Comparison of ENCODE assay signal across 7 mouse cellular contexts in the genomic region with DNA sequence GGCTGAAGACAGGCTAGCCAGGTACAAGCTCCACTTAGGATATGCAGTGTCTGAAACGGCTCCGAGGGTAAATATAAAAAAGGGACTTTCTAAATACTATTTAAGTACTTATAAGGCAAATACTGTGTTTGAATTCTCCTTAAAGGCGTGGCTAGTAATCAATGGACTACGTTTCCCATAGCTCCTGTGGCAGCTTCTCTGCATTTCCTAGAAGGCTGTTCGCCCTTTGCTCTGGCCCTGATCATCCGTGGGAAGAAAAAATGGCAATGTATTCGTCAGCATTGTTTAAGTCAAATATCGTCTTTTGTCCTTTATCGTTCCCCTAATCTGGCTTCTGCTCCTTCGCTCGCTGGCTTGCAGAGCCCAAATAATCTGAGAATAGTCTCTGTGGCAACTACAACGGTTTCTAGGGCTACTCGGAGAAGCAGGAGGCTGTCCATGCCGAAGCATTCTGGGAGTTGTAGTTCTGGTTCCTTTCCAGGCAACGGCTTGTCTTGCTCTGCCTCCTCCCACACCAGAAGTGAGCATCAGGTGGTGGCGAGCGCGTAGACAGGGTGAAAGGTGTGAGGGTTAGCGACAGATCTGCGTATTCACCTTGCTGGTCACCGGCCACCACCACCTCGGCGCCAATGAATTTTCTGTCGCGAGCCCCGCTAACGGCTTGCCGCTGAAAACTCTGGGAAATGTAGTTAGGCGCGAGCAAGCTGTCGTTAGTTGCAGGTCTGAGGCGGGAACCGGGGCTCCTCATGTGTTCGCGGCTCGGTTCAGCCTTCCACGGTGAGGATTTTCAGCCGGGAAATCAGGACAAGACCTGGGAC. TPM values are rescaled to one million over a fixed set of nuclear protein-coding genes. Genes with fewer than 3 reads are reported as not detected.
DNase-seq lines count a peak whose midpoint lies in the region; ATAC-seq and TF ChIP-seq lines count a peak whose summit lies in the region.

No protein-coding gene starts in this region.

- peak; percentile 95 for ATAC-seq in granulocyte monocyte progenitor cell, adult 5-6 weeks (replicated peaks; ENCODE audit: poor library complexity, severe bottlenecking)
- ATAC-seq in intestine, postnatal 0 days = peak; percentile 61

- H3K4me1 ChIP-seq in intestine, postnatal 0 days (replicated peaks; ENCODE audit: control insufficient read depth, insufficient read depth, low read length) = 0 out of 2 replicates have a peak, but pooled peaks cover 3% of the 10 kb centered on the region
- H3K4me1 ChIP-seq in midbrain, embryonic 10.5 days = peaks cover 8% of the 10 kb centered on the region

- no peaks in the 10 kb centered on the region for H3K27me3 ChIP-seq in intestine, postnatal 0 days (replicated peaks; ENCODE audit: control insufficient read depth, insufficient read depth, low read length)
- no peaks in the 10 kb centered on the region for H3K27me3 ChIP-seq in midbrain, embryonic 10.5 days (ENCODE audit: low read depth, poor library complexity, severe bottlenecking)

- peak overlapping the region; percentile 53 for H3K9ac ChIP-seq in intestine, postnatal 0 days (ENCODE audit: low read depth, low read length)

- no peaks in the 10 kb centered on the region for H3K9me3 ChIP-seq in intestine, postnatal 0 days (ENCODE audit: control insufficient read depth)
- no peaks in the 10 kb centered on the region for H3K9me3 ChIP-seq in midbrain, embryonic 10.5 days (replicated peaks)

- intact Hi-C loops in left cerebral cortex, postnatal 36 days (cut with DNase I) = no loop called here

- WGBS in intestine, postnatal 0 days = 2% methylated on average over 38 of the region's 38 CpGs
- WGBS in midbrain, embryonic 10.5 days = 4% methylated on average over 38 of the region's 38 CpGs

- peak overlapping the region; percentile 35 for H3K27ac ChIP-seq in intestine, postnatal 0 days (ENCODE audit: low read depth, low read length)
- peak overlapping the region; percentile 82 for H3K27ac ChIP-seq in midbrain, embryonic 10.5 days (replicated peaks)

- H3K4me3 ChIP-seq in intestine, postnatal 0 days (ENCODE audit: low read depth, low read length) = peak overlapping the region; percentile 65
- peak overlapping the region; percentile 65 for H3K4me3 ChIP-seq in midbrain, embryonic 10.5 days

- peak overlapping the region; percentile 81 for H3K4me2 ChIP-seq in intestine, postnatal 0 days (replicated peaks; ENCODE audit: low read depth)

- H3K36me3 ChIP-seq in intestine, postnatal 0 days (ENCODE audit: control insufficient read depth, insufficient read depth) = no peaks in the 10 kb centered on the region
- peaks cover 9% of the 10 kb centered on the region for H3K36me3 ChIP-seq in midbrain, embryonic 10.5 days

- DNase-seq in adrenal gland, postnatal 14 days = peak; percentile 75
- peak; percentile 90 for DNase-seq in embryo, embryonic 9.5 days (ENCODE audit: extremely low spot score)
- DNase-seq in left cerebral cortex, postnatal 36 days (ENCODE audit: low spot score in 2 of 2) = peak; percentile 87
- peak; percentile 80 for DNase-seq in midbrain, embryonic 10.5 days (ENCODE audit: low spot score)
- peak; percentile 71 for DNase-seq in right cerebral cortex, postnatal 4 days

- no peak for TF ChIP-seq CTCF in intestine, postnatal 0 days (IDR thresholded peaks at IDR 0.05; ENCODE audit: low read depth)

RNA-seq across cellular contexts. Expression of a gene that starts 10.9 kb away (rescaled TPM):
- 24.9 and 26.4 TPM in 2 replicates for total RNA-seq in adrenal gland, postnatal 14 days (2021)
- 35.5 and 47.4 TPM in 2 replicates for total RNA-seq in granulocyte monocyte progenitor cell, adult 5-6 weeks (2014; fragmentation: Nextera tagmentation)
- 17.5 and 19.4 TPM in 2 replicates for total RNA-seq in granulocyte monocyte progenitor cell, adult 5-6 weeks (2017)
- polyA plus RNA-seq in intestine, postnatal 0 days (2015; fragmentation: Nextera tagmentation; extraction: Ambion mirVana) = 24.7 and 25.2 TPM in 2 replicates
- 100 to 1,000 TPM in 1 of 2 experiments, 10 to 100 TPM in 1; 86.1 to 105 TPM for total RNA-seq in left cerebral cortex, postnatal 36 days (2021)
- 104 and 114 TPM in 2 replicates for polyA plus RNA-seq in midbrain, embryonic 10.5 days (2016; fragmentation: Nextera tagmentation; extraction: Ambion mirVana)

RNA-seq across cellular contexts. Expression of a gene that starts 34.2 kb away (rescaled TPM):
- total RNA-seq in adrenal gland, postnatal 14 days (2021) = 136 TPM in 2 replicates
- 201 and 270 TPM in 2 replicates for total RNA-seq in granulocyte monocyte progenitor cell, adult 5-6 weeks (2014; fragmentation: Nextera tagmentation)
- 106 and 127 TPM in 2 replicates for total RNA-seq in granulocyte monocyte progenitor cell, adult 5-6 weeks (2017)
- 318 and 324 TPM in 2 replicates for polyA plus RNA-seq in intestine, postnatal 0 days (2015; fragmentation: Nextera tagmentation; extraction: Ambion mirVana)
- 100 to 1,000 TPM; 250 to 282 TPM for total RNA-seq in left cerebral cortex, postnatal 36 days (2021)
- 271 and 306 TPM in 2 replicates for polyA plus RNA-seq in midbrain, embryonic 10.5 days (2016; fragmentation: Nextera tagmentation; extraction: Ambion mirVana)

RNA-seq across cellular contexts. Expression of a gene that starts 35.9 kb away (rescaled TPM):
- total RNA-seq in adrenal gland, postnatal 14 days (2021) = 3.3 and 5.6 TPM in 2 replicates
- total RNA-seq in granulocyte monocyte progenitor cell, adult 5-6 weeks (2014; fragmentation: Nextera tagmentation) = not detected in 2 replicates
- total RNA-seq in granulocyte monocyte progenitor cell, adult 5-6 weeks (2017) = not detected in 2 replicates
- 2.2 and 2.7 TPM in 2 replicates for polyA plus RNA-seq in intestine, postnatal 0 days (2015; fragmentation: Nextera tagmentation; extraction: Ambion mirVana)
- 10 to 100 TPM in 1 of 2 experiments, 1 to 10 TPM in 1; 8.3 to 13.7 TPM for total RNA-seq in left cerebral cortex, postnatal 36 days (2021)
- polyA plus RNA-seq in midbrain, embryonic 10.5 days (2016; fragmentation: Nextera tagmentation; extraction: Ambion mirVana) = 38.0 and 44.3 TPM in 2 replicates

RNA-seq across cellular contexts. Expression of a gene that starts 47.6 kb away (rescaled TPM):
- total RNA-seq in adrenal gland, postnatal 14 days (2021) = 13.5 and 14.7 TPM in 2 replicates
- total RNA-seq in granulocyte monocyte progenitor cell, adult 5-6 weeks (2014; fragmentation: Nextera tagmentation) = 63.2 and 84.0 TPM in 2 replicates
- total RNA-seq in granulocyte monocyte progenitor cell, adult 5-6 weeks (2017) = 57.8 and 64.5 TPM in 2 replicates
- 29.5 and 31.2 TPM in 2 replicates for polyA plus RNA-seq in intestine, postnatal 0 days (2015; fragmentation: Nextera tagmentation; extraction: Ambion mirVana)
- not detected for total RNA-seq in left cerebral cortex, postnatal 36 days (2021)
- polyA plus RNA-seq in midbrain, embryonic 10.5 days (2016; fragmentation: Nextera tagmentation; extraction: Ambion mirVana) = 0.15 and 0.55 TPM in 2 replicates

Comparison
In these comparisons a context has a peak if more than half of its experiments do, and no peak if none do; other contexts are left out.
1. Peak in every context shown above with its lines: DNase-seq, ATAC-seq, H3K4me3 ChIP-seq and H3K27ac ChIP-seq.